Mouse (Mus musculus): ENCODE data around the gene Fam149a.

GRCm38 (mm10) chr8:45380598-45380997 lies 1.5 kb downstream of the Fam149a start:
- TF ChIP-seq CTCF (IDR thresholded peaks at IDR 0.05; ENCODE audit: low read depth, low read length): no peak
- no peak for TF ChIP-seq POLR2A (IDR thresholded peaks at IDR 0.05; ENCODE audit: borderline replicate concordance, low read depth, low read length)

Data from bone marrow macrophage, adult 2 months (primary cell).